Mouse (Mus musculus) lung, postnatal 0 days (tissue): ENCODE results near the gene Syn2.

ENCODE experiments used
- CTCF ChIP-seq: IDR thresholded peaks from 2 replicates; pipeline ENCODE4 v1.5.1; 2016; ENCODE audit warnings: antibody characterized with exemption, mild to moderate bottlenecking
- EP300 ChIP-seq: IDR thresholded peaks from 2 replicates; pipeline ENCODE4 v1.6.1; 2016; ENCODE audit warnings: antibody characterized with exemption, mild to moderate bottlenecking, control low read depth

- TF ChIP-seq CTCF (no peak), EP300 (no peak)
Measured at GRCm38 (mm10) chr6:115273346-115273745, 138.6 kb downstream of the Syn2 start.
